Mouse (Mus musculus) E14TG2a.4 (cell line): ENCODE measurements at regions not wholly inside any gene's neighbourhood (a gene's known extent, or its start where the extent isn't known, plus 50 kb on each side); places are given as distances from the start of the nearest gene placed in this dataset.
"Not testable (repeated sequence)": the region's sequence is repeated elsewhere in the genome, so short reads cannot be mapped to it uniquely, and the experiment has no call there.

Experiments
- H3K27me3 ChIP-seq: 2 replicates; pipeline ENCODE4 v1.6.1; 2014; ENCODE audit warnings: low read length, control low read depth; ENCODE audit not compliant: insufficient read depth
- H3K36me3 ChIP-seq: 2 replicates; pipeline ENCODE4 v1.6.1; 2014; ENCODE audit warnings: low read length, control low read depth; ENCODE audit not compliant: insufficient read depth
- H3K4me1 ChIP-seq: replicated peaks from 2 replicates; pipeline ENCODE4 v1.6.1; 2014; ENCODE audit warnings: low read depth, low read length, control low read depth
- H3K4me3 ChIP-seq: replicated peaks from 2 replicates; pipeline ENCODE4 v1.5.1; 2014; ENCODE audit warnings: mild to moderate bottlenecking, low read length
- H3K9me3 ChIP-seq: 2 replicates; pipeline ENCODE4 v1.6.1; 2014; ENCODE audit warnings: low read length, control low read depth
- CTCF ChIP-seq: conservative IDR thresholded peaks from 2 replicates; pipeline ENCODE4 v1.5.1; 2014; ENCODE audit warnings: low read length
- NANOG ChIP-seq: IDR thresholded peaks from 2 replicates; pipeline ENCODE4 v1.6.1; 2014; ENCODE audit warnings: borderline replicate concordance, low read length, mixed read lengths
- POU5F1 ChIP-seq: IDR thresholded peaks from 2 replicates; pipeline ENCODE4 v1.6.1; 2014; ENCODE audit warnings: low read length, borderline replicate concordance

DNA sequence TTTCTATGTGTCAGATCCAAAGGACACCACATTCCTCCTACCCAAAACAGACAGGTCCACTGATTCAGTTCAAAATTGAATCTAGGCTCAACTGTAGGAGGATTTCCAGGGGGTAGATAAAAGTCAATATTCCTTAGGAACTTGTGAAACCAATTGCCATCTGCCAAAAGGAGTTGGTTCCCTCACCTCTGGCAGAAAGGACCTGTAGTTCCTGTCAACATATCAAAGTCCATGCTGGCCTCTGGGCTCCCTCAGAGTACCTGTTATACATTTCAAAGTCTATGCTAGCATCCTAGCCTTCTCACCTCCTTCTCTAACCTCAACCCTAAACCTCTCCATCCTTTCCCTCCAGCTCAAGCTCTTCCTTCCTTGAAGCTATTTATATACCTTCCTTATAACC is 95.5 kb upstream of the Trim24 start:
- H3K36me3 ChIP-seq: peaks cover 24% of the 10 kb centered on the region
- H3K4me1 ChIP-seq: no peaks in the 10 kb centered on the region
- TF ChIP-seq CTCF (no peak), NANOG (no peak), POU5F1 (no peak)
- no peaks in the 10 kb centered on the region for H3K27me3 ChIP-seq
- H3K9me3 ChIP-seq: peaks cover 88% of the 10 kb centered on the region
- no peak overlapping the region for H3K4me3 ChIP-seq

DNA sequence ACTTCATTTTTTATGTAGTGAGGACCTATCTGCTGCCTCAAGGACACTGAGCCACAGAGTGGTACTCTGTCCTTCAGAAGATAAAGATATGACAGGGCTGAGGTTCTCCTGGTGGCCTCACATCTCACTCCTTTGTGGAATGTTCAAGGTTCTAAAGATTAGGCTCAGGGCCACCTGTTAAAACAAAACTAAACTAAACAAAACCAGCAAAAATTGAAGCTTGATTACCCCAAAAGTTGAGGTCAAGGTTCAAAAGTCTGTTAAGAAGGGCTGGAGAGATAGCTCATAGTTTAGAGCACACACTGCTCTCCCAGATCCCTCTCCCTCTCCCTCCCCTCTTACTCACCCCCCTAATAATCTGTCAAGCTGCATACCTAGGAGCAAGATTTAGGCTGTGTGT is 90.7 kb upstream of the Trim24 start:
- Histone ChIP-seq H3K9me3 (peaks cover 80% of the 10 kb centered on the region), H3K36me3 (0 out of 2 replicates have a peak, but pooled peaks cover 5% of the 10 kb centered on the region), H3K4me1 (no peaks in the 10 kb centered on the region), H3K27me3 (no peaks in the 10 kb centered on the region), H3K4me3 (no peak overlapping the region)
- no peak for TF ChIP-seq POU5F1

DNA sequence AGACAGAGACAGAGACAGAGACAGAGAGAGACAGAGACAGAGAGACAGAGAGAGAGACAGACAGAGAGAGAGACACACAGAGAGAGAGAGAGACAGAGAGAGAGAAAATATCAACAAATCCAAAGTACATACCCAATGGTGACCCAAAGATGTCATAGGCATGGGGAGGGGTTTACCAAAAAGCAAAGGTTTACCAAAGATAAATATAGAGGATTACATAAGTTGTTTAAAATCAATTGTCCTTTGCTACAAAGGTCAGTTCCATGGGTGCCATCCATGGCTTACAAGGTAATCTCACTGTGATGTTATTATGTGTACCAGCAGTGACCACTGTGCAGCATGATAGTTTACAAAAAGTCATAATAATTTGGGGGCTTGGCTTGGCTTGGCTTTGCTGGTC is 88.7 kb upstream of the Trim24 start:
- Histone ChIP-seq H3K4me3 (no peak overlapping the region), H3K4me1 (peaks cover 3% of the 10 kb centered on the region), H3K27me3 (no peaks in the 10 kb centered on the region), H3K36me3 (peaks cover 9% of the 10 kb centered on the region; the same call in 1 of the 2 replicates), H3K9me3 (peaks cover 73% of the 10 kb centered on the region)
- no peak for TF ChIP-seq POU5F1
- no peak for TF ChIP-seq NANOG
- no peak for TF ChIP-seq CTCF

DNA sequence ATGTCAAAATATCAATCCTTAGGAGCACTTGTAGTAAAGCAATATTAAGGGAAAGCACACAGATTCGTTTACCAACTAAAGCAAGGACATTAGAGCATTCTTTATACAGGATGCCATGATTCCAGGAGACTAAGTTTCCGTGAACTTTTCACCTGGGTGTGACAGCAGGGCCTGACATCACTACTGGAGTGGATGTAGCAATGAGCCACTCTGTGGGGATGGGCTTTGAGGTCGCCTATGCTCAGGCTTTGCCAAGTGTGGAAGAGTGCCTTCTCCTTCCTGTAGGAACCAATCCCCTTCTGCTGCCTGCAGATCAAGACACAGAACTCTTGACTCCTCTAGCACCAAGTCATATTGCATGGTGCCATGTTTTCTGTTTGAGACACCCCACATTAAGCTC is 85.3 kb upstream of the Trim24 start:
- H3K9me3 ChIP-seq: peaks cover 57% of the 10 kb centered on the region
- not testable (repeated sequence) for H3K4me3 ChIP-seq, H3K36me3 ChIP-seq, H3K27me3 ChIP-seq
- H3K4me1 ChIP-seq: peaks cover 13% of the 10 kb centered on the region

DNA sequence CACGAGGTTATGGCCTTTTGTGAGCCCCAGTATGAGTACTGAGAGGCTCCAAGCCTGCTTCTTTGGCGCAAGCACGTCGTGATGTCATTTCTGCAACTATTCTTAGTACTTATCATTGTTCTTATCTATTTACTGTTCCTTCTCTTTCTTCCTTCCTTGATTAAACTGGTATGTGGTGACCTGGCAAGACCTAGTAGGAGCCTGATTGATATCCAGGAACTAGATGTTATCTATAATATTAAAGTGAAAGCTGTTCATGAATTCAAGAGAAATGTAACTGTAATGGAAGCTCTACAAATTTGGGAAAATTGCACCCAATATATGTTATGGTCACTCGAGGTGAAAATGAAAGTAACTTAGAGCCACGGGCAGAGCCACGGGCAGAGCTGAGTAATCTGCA is 84.9 kb upstream of the Trim24 start:
- TF ChIP-seq CTCF: no peak
- TF ChIP-seq POU5F1: no peak
- no peak for TF ChIP-seq NANOG
- Histone ChIP-seq H3K36me3 (peaks cover 9% of the 10 kb centered on the region; the same call in 1 of the 2 replicates), H3K9me3 (peaks cover 53% of the 10 kb centered on the region), H3K4me3 (no peak overlapping the region), H3K27me3 (no peaks in the 10 kb centered on the region), H3K4me1 (peaks cover 13% of the 10 kb centered on the region)

DNA sequence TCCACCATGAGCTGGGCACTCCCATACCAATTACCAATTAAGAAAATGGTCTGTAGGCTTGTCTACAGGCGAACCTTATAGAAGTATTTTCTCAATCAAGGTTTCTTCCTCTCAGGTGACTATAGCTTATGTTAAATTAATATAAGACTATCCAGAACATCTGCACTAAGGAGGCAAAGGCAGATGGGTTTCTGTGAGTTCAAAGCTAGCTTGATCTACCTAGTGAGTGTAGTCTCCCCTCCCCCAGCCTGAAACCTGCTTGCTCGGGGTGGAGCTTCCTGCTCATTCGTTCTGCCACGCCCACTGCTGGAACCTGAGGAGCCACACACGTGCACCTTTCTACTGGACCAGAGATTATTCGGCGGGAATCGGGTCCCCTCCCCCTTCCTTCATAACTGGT is 82.8 kb upstream of the Trim24 start:
- peaks cover 13% of the 10 kb centered on the region for H3K4me1 ChIP-seq
- H3K27me3 ChIP-seq, H3K36me3 ChIP-seq, H3K4me3 ChIP-seq: not testable (repeated sequence)
- H3K9me3 ChIP-seq: peaks cover 44% of the 10 kb centered on the region

DNA sequence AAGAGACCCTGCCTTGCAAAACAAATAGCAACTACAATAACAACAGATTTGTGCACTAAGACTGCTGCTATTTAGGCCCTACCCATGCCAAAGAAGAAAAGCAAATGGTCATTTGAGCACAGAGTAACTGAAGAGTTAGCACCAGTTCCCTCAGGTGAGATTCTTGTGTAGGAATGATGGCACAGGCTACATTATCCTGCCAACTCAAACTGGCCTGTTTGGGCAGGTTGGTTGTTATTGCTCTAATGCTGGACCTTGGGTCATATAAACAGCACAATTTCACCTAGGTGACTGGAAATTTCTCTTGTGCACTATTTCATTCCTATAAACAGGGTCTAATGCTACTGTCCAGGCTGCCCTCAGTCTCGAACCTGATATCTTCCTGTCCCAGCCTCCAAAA is 79.7 kb upstream of the Trim24 start:
- no peak overlapping the region for H3K4me3 ChIP-seq

DNA sequence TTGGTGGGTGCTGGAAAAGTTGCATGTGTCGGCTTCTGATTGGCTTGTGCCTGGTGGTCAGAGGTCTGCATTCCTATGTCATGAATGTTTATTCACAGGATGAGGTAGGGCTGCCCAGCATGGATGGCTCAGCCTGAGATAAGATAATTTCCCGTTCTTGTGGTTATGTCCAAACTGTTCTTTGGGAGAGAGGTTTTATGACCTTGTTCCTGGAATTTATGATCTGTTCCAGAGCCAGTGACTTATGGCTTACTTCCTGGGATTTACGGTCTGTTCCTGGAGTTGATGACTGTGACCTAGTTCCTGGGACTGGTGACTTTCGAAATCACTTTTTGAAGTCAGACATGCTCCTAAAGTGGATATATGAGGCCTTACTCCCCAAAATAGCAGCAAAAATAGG is 76.4 kb upstream of the Trim24 start:
- H3K27me3 ChIP-seq: no peaks in the 10 kb centered on the region
- H3K4me1 ChIP-seq: no peaks in the 10 kb centered on the region
- H3K4me3 ChIP-seq: no peak overlapping the region
- H3K9me3 ChIP-seq: peaks cover 51% of the 10 kb centered on the region
- TF ChIP-seq CTCF (no peak), POU5F1 (no peak), NANOG (no peak)
- H3K36me3 ChIP-seq: no peaks in the 10 kb centered on the region

More for the DNA sequence above, 79.7 kb upstream of the Trim24 start:
- H3K9me3 ChIP-seq: peaks cover 30% of the 10 kb centered on the region
- H3K27me3 ChIP-seq: no peaks in the 10 kb centered on the region
- no peak for TF ChIP-seq POU5F1
- TF ChIP-seq NANOG: no peak
- TF ChIP-seq CTCF: no peak
- H3K4me1 ChIP-seq: peaks cover 13% of the 10 kb centered on the region
- no peaks in the 10 kb centered on the region for H3K36me3 ChIP-seq

DNA sequence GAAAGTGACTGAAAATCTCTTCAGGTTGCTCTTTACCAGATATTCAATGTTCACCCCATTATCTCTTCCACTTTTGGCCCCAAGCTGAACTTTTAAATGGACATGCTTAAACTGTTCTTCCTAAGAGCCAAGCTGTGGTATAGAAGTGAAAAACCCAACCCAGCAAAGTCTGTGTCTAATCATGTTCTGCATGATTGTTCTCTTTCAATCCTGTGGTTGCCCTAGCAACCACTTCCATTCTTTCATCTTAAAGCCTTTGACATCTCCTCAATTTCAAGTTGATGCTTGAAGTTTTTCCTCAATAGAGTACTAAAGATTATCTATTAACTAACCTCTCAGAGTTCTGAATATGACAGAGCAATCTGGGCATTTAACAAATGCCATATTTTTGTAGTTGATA is 75.6 kb upstream of the Trim24 start:
- TF ChIP-seq POU5F1: no peak
- TF ChIP-seq NANOG: no peak
- no peak for TF ChIP-seq CTCF
- Histone ChIP-seq H3K4me1 (no peaks in the 10 kb centered on the region), H3K27me3 (no peaks in the 10 kb centered on the region), H3K4me3 (no peak overlapping the region), H3K36me3 (no peaks in the 10 kb centered on the region), H3K9me3 (peaks cover 52% of the 10 kb centered on the region)
